Mouse (Mus musculus) embryonic facial prominence, embryonic 12.5 days (tissue): Measurements from ENCODE around the gene Pigu. TPM values are rescaled to one million over a fixed set of nuclear protein-coding genes. Genes with fewer than 3 reads are reported as not detected.
A peak's percentile ranks its signal among the peaks of the same experiment; 100 is the strongest.

Experiments
- ATAC-seq: fragments of 200-750 bp; cut with Nextera tagmentation; 2 replicates; pipeline ENCODE4 v1.8.0; 2017; ENCODE audit not compliant: insufficient number of reproducible peaks, insufficient read depth, low FRiP score, low TSS enrichment
- H3K27ac ChIP-seq: fragments of 300-500 bp; sonication (generic); 2 replicates; pipeline ENCODE4 v1.5.1; 2016; ENCODE audit warnings: mild to moderate bottlenecking
- H3K27me3 ChIP-seq: fragments of 300-500 bp; sonication (generic); 2 replicates; pipeline ENCODE4 v1.6.1; 2016; ENCODE audit warnings: mild to moderate bottlenecking, moderate library complexity
- H3K36me3 ChIP-seq: fragments of 300-500 bp; sonication (generic); 2 replicates; pipeline ENCODE4 v1.6.1; 2016; ENCODE audit warnings: mild to moderate bottlenecking
- H3K4me1 ChIP-seq: fragments of 300-500 bp; sonication (generic); 2 replicates; pipeline ENCODE4 v1.6.1; 2016
- H3K4me2 ChIP-seq: fragments of 300-500 bp; sonication (generic); replicated peaks from 2 replicates; pipeline ENCODE4 v1.6.1; 2016; ENCODE audit warnings: mild to moderate bottlenecking, moderate library complexity
- H3K4me3 ChIP-seq: fragments of 300-500 bp; sonication (generic); 2 replicates; pipeline ENCODE4 v1.5.1; 2016; ENCODE audit warnings: mild to moderate bottlenecking
- H3K9ac ChIP-seq: fragments of 300-500 bp; sonication (generic); 2 replicates; pipeline ENCODE4 v1.6.1; 2016; ENCODE audit warnings: mild to moderate bottlenecking, moderate library complexity
- H3K9me3 ChIP-seq: fragments of 300-500 bp; sonication (generic); 2 replicates; pipeline ENCODE4 v1.6.1; 2016; ENCODE audit warnings: mild to moderate bottlenecking, moderate library complexity
- WGBS: fragments of 180-500 bp; shearing (Covaris S2); methylation state at CpG from one replicate; pipeline ENCODE4 v1.1.7; 2016; 5-methylcytosine and 5-hydroxymethylcytosine counted together
- polyA plus RNA-seq: library from polyadenylated mRNA; unstranded; fragments of >200 nt; fragmentation: Nextera tagmentation; extraction: Ambion mirVana; gene quantifications from 2 replicates; pipeline ENCODE4 v1.2.1, GENCODE M21; 2016

Pigu gene
- polyA plus RNA-seq, 1 experiment from 2014 or later = 45.1 TPM

- no peak overlapping the region for H3K27ac ChIP-seq
- no peaks in the 10 kb centered on the region for H3K9me3 ChIP-seq
- H3K4me3 ChIP-seq = no peak overlapping the region
- H3K4me2 ChIP-seq = no peak overlapping the region
- no peaks in the 10 kb centered on the region for H3K27me3 ChIP-seq
- no peak for ATAC-seq
- H3K36me3 ChIP-seq = peaks cover 28% of the 10 kb centered on the region
- WGBS = 88% methylated on average over 4 of the region's 4 CpGs
- no peak overlapping the region for H3K9ac ChIP-seq
- no peaks in the 10 kb centered on the region for H3K4me1 ChIP-seq
Measured at GRCm38 (mm10) chr2:155326001-155326400, 31.2 kb downstream of the Pigu start.

GRCm38 (mm10) chr2:155320596-155320995 lies 36.6 kb downstream of the Pigu start:
- 73% methylated on average over 5 of the region's 5 CpGs for WGBS
- Histone ChIP-seq H3K27me3 (no peaks in the 10 kb centered on the region), H3K9ac (no peak overlapping the region), H3K4me3 (no peak overlapping the region), H3K9me3 (no peaks in the 10 kb centered on the region), H3K4me1 (no peaks in the 10 kb centered on the region; the same call in 1 of the 2 replicates), H3K4me2 (no peak overlapping the region), H3K27ac (no peak overlapping the region), H3K36me3 (peaks cover 10% of the 10 kb centered on the region; the same call in 1 of the 2 replicates)
- ATAC-seq = no peak

GRCm38 (mm10) chr2:155318618-155319017 lies 38.6 kb downstream of the Pigu start:
- Histone ChIP-seq H3K27ac (no peak overlapping the region), H3K4me2 (no peak overlapping the region), H3K4me1 (peaks cover 3% of the 10 kb centered on the region; the same call in 1 of the 2 replicates), H3K4me3 (no peak overlapping the region), H3K9ac (no peak overlapping the region), H3K27me3 (no peaks in the 10 kb centered on the region), H3K9me3 (no peaks in the 10 kb centered on the region), H3K36me3 (peaks cover 12% of the 10 kb centered on the region; the same call in 1 of the 2 replicates)
- no peak for ATAC-seq
- 83% methylated on average over 2 of the region's 2 CpGs for WGBS

- 30% methylated on average over 6 of the region's 6 CpGs for WGBS
- ATAC-seq = no peak
Measured at GRCm38 (mm10) chr2:155313671-155314070, 43.6 kb downstream of the Pigu start.

GRCm38 (mm10) chr2:155308936-155309592 lies 48.2 kb downstream of the Pigu start:
- peak overlapping the region; percentile 69 for H3K27ac ChIP-seq
- WGBS = 29% methylated on average over 3 of the region's 3 CpGs
- ATAC-seq = peak; percentile 64; the same call in 1 of the 2 replicates
- peak overlapping the region; percentile 7; the same call in 1 of the 2 replicates for H3K4me2 ChIP-seq
- peaks cover 7% of the 10 kb centered on the region; the same call in 1 of the 2 replicates for H3K4me1 ChIP-seq
- H3K9ac ChIP-seq = no peak overlapping the region
- peaks cover 26% of the 10 kb centered on the region; the same call in 1 of the 2 replicates for H3K36me3 ChIP-seq
- H3K4me3 ChIP-seq = no peak overlapping the region
- H3K27me3 ChIP-seq = no peaks in the 10 kb centered on the region
- no peaks in the 10 kb centered on the region for H3K9me3 ChIP-seq

More at GRCm38 (mm10) chr2:155313671-155314070, 43.6 kb downstream of the Pigu start:
- H3K36me3 ChIP-seq = peaks cover 12% of the 10 kb centered on the region; the same call in 1 of the 2 replicates
- H3K27ac ChIP-seq = no peak overlapping the region
- no peak overlapping the region for H3K4me3 ChIP-seq
- H3K4me1 ChIP-seq = peaks cover 10% of the 10 kb centered on the region
- H3K9me3 ChIP-seq = no peaks in the 10 kb centered on the region
- H3K4me2 ChIP-seq = no peak overlapping the region
- H3K27me3 ChIP-seq = no peaks in the 10 kb centered on the region
- H3K9ac ChIP-seq = no peak overlapping the region

GRCm38 (mm10) chr2:155299563-155299962 lies 57.7 kb downstream of the Pigu start:
- no peaks in the 10 kb centered on the region for H3K4me1 ChIP-seq
- no peak for ATAC-seq
- H3K36me3 ChIP-seq = peaks cover 58% of the 10 kb centered on the region
- 81% methylated on average over 4 of the region's 4 CpGs for WGBS
- H3K9ac ChIP-seq = no peak overlapping the region
- H3K9me3 ChIP-seq = no peaks in the 10 kb centered on the region
- H3K27me3 ChIP-seq = no peaks in the 10 kb centered on the region
- no peak overlapping the region for H3K27ac ChIP-seq
- H3K4me3 ChIP-seq = no peak overlapping the region
- H3K4me2 ChIP-seq = no peak overlapping the region

- H3K9me3 ChIP-seq = no peaks in the 10 kb centered on the region
- no peak overlapping the region for H3K4me2 ChIP-seq
- H3K27me3 ChIP-seq = no peaks in the 10 kb centered on the region
- H3K36me3 ChIP-seq = peaks cover 70% of the 10 kb centered on the region
- H3K4me1 ChIP-seq = no peaks in the 10 kb centered on the region
- no peak overlapping the region for H3K9ac ChIP-seq
- no peak overlapping the region for H3K27ac ChIP-seq
- ATAC-seq = no peak
- H3K4me3 ChIP-seq = no peak overlapping the region
- 96% methylated on average over 6 of the region's 6 CpGs for WGBS
Measured at GRCm38 (mm10) chr2:155295453-155295852, 61.8 kb downstream of the Pigu start.

GRCm38 (mm10) chr2:155293946-155294345 lies 63.3 kb downstream of the Pigu start:
- H3K27ac ChIP-seq = no peak overlapping the region
- H3K9ac ChIP-seq = no peak overlapping the region
- no peak for ATAC-seq
- no peak overlapping the region for H3K4me2 ChIP-seq
- no peak overlapping the region for H3K4me3 ChIP-seq
- peaks cover 69% of the 10 kb centered on the region for H3K36me3 ChIP-seq
- no peaks in the 10 kb centered on the region for H3K4me1 ChIP-seq
- 93% methylated on average over 4 of the region's 4 CpGs for WGBS
- no peaks in the 10 kb centered on the region for H3K9me3 ChIP-seq
- no peaks in the 10 kb centered on the region for H3K27me3 ChIP-seq

GRCm38 (mm10) chr2:155293382-155293781 lies 63.8 kb downstream of the Pigu start:
- WGBS = 80% methylated on average over 2 of the region's 2 CpGs
- H3K36me3 ChIP-seq = peaks cover 64% of the 10 kb centered on the region
- ATAC-seq = no peak

GRCm38 (mm10) chr2:155290066-155290465 lies 67.2 kb downstream of the Pigu start:
- H3K9me3 ChIP-seq = no peaks in the 10 kb centered on the region
- H3K36me3 ChIP-seq = peaks cover 33% of the 10 kb centered on the region
- H3K27me3 ChIP-seq = no peaks in the 10 kb centered on the region
- no peak overlapping the region for H3K27ac ChIP-seq
- 90% methylated on average over 8 of the region's 8 CpGs for WGBS
- H3K4me2 ChIP-seq = no peak overlapping the region
- H3K9ac ChIP-seq = no peak overlapping the region
- no peak overlapping the region for H3K4me3 ChIP-seq
- ATAC-seq = no peak
- no peaks in the 10 kb centered on the region for H3K4me1 ChIP-seq

More at GRCm38 (mm10) chr2:155293382-155293781, 63.8 kb downstream of the Pigu start:
- no peak overlapping the region for H3K4me3 ChIP-seq
- no peaks in the 10 kb centered on the region for H3K4me1 ChIP-seq
- H3K9me3 ChIP-seq = no peaks in the 10 kb centered on the region
- no peaks in the 10 kb centered on the region for H3K27me3 ChIP-seq
- H3K9ac ChIP-seq = no peak overlapping the region
- H3K4me2 ChIP-seq = no peak overlapping the region
- no peak overlapping the region for H3K27ac ChIP-seq

GRCm38 (mm10) chr2:155287456-155288250 lies 69.6 kb downstream of the Pigu start:
- no peak overlapping the region for H3K4me2 ChIP-seq
- no peaks in the 10 kb centered on the region for H3K4me1 ChIP-seq
- H3K36me3 ChIP-seq = peaks cover 38% of the 10 kb centered on the region
- 89% methylated on average over 4 of the region's 4 CpGs for WGBS
- H3K27me3 ChIP-seq = no peaks in the 10 kb centered on the region
- H3K27ac ChIP-seq = no peak overlapping the region
- H3K9me3 ChIP-seq = no peaks in the 10 kb centered on the region
- no peak for ATAC-seq
- no peak overlapping the region for H3K9ac ChIP-seq
- no peak overlapping the region for H3K4me3 ChIP-seq

- no peak overlapping the region for H3K27ac ChIP-seq
- no peaks in the 10 kb centered on the region for H3K27me3 ChIP-seq
- H3K36me3 ChIP-seq = peaks cover 25% of the 10 kb centered on the region
- 83% methylated on average over 6 of the region's 6 CpGs for WGBS
- H3K4me2 ChIP-seq = no peak overlapping the region
- no peak for ATAC-seq
- no peak overlapping the region for H3K9ac ChIP-seq
- no peak overlapping the region for H3K4me3 ChIP-seq
- no peaks in the 10 kb centered on the region for H3K4me1 ChIP-seq
- H3K9me3 ChIP-seq = no peaks in the 10 kb centered on the region
Measured at GRCm38 (mm10) chr2:155285744-155286143, 71.5 kb downstream of the Pigu start.
